Mouse (Mus musculus): ENCODE data around the gene Eppin. TPM values are rescaled to one million over a fixed set of nuclear protein-coding genes. Genes with fewer than 3 reads are reported as not detected.

Eppin gene
- total and polyA plus RNA-seq, 3 experiments: not detected

DNA sequence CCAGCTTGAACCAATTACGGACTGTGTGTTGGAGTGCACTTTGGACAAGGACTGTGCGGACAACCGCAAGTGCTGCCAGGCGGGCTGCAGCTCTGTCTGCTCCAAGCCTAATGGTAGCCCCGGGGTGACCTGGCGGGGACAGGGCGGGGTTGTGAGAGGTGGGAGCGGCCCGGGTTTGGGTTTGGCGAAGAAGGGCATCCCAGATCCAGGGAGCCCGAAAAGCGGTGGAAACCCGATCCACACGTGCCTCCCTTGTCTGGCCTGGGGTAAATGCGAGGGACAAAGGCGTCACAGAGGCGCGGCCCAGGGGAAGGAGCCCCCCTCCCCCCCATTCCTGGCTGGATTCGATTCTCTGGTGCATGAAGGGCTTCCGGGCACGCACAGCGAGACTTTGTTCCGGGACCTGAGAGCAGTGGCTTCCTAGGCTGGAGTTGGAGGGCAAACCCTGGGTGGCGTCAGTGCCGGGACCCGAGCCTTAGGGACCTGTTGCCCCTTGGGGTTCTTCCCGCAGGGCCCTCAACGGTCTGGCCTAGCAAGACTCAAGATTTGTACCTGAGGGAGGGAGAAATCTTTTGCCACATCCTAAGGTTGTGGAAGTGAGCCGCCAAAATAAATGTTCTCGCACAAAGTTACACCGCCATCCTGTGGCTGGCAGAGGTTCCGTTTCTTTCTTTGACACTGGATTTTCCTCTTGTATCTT lies 29.9 kb downstream of the Eppin start:
- no peak overlapping the region for H3K4me3 ChIP-seq (ENCODE audit: control insufficient read depth in 1 of 2, insufficient read depth in 1 of 2, low read depth in 2 of 2, low read length in 2 of 2)
- no peaks in the 10 kb centered on the region for H3K79me2 ChIP-seq (ENCODE audit: control insufficient read depth, insufficient read depth, low read length, poor library complexity)
- no peak overlapping the region for H3K27ac ChIP-seq (ENCODE audit: control insufficient read depth, low read depth, low read length)
- no peaks in the 10 kb centered on the region for H3K9me3 ChIP-seq (replicated peaks; ENCODE audit: insufficient read depth, low read length)
- no peaks in the 10 kb centered on the region for H3K4me1 ChIP-seq (ENCODE audit: control insufficient read depth in 1 of 2, insufficient read depth in 2 of 2, low read length in 2 of 2)
- no peaks in the 10 kb centered on the region for H3K36me3 ChIP-seq (ENCODE audit: control insufficient read depth in 1 of 2, insufficient read depth in 2 of 2, low read length in 2 of 2)
- H3K9ac ChIP-seq (ENCODE audit: control insufficient read depth, low read depth, low read length, poor library complexity, severe bottlenecking): no peak overlapping the region
- DNase-seq (ENCODE audit: low read depth, low spot score): no peak
- peak; percentile 49 for TF ChIP-seq RAD21 (IDR thresholded peaks at IDR 0.05; ENCODE audit: low read depth, low read length)
- peak in 2 of 3 experiments; percentile 27 to 44; a peak in 3 of 6 replicates for TF ChIP-seq CTCF (IDR thresholded peaks at IDR 0.05 in 2 of 3, conservative IDR thresholded peaks at IDR 0.05 in 1 of 3; ENCODE audit: control insufficient read depth in 1 of 3, insufficient read depth in 1 of 3, low read depth in 2 of 3, low read length in 3 of 3, poor library complexity in 1 of 3, severe bottlenecking in 1 of 3)
- no peak for TF ChIP-seq GABPA (IDR thresholded peaks at IDR 0.05; ENCODE audit: low read depth, low read length)
- no peak for TF ChIP-seq UBTF (IDR thresholded peaks at IDR 0.05; ENCODE audit: borderline replicate concordance, insufficient read depth, low read depth, low read length)
- no peak for TF ChIP-seq ZKSCAN1 (IDR thresholded peaks at IDR 0.05; ENCODE audit: low read depth, low read length)
- no peak for TF ChIP-seq POLR2AphosphoS5 (IDR thresholded peaks at IDR 0.05; ENCODE audit: borderline replicate concordance, low read depth, low read length)
- TF ChIP-seq SMC3 (IDR thresholded peaks at IDR 0.05; ENCODE audit: low read depth, low read length): peak; percentile 33
- no peak for TF ChIP-seq MYB (IDR thresholded peaks at IDR 0.05; ENCODE audit: low read depth, low read length)
- TF ChIP-seq USF2 (IDR thresholded peaks at IDR 0.05; ENCODE audit: borderline replicate concordance in 1 of 2, insufficient read depth in 1 of 2, low read depth in 1 of 2, low read length in 2 of 2): no peak
- no peak for TF ChIP-seq GATA1 (IDR thresholded peaks at IDR 0.05; ENCODE audit: low read depth, low read length)
- 0 out of 2 replicates have a peak, but pooled peaks have one; percentile 22 for TF ChIP-seq ZC3H11A (IDR thresholded peaks at IDR 0.05; ENCODE audit: low read depth, low read length)
- no peaks in the 10 kb centered on the region; a peak in 2 of 4 replicates for H3K27me3 ChIP-seq (ENCODE audit: control insufficient read depth in 1 of 2, insufficient read depth in 2 of 2, low read length in 2 of 2)

GRCm38 (mm10) chr2:164562391-164563188 lies 30.8 kb downstream of the Eppin start, which contains the start of gene Wfdc2:
Gene Wfdc2 (plus strand): TSS chr2:164562413.
- Histone ChIP-seq H3K9me3 (replicated peaks; ENCODE audit: insufficient read depth, low read length) (no peaks in the 10 kb centered on the region), H3K4me3 (ENCODE audit: control insufficient read depth in 1 of 2, insufficient read depth in 1 of 2, low read depth in 2 of 2, low read length in 2 of 2) (no peak within 1 kb of the TSS)

More at GRCm38 (mm10) chr2:164562391-164563188, 30.8 kb downstream of the Eppin start, which contains the start of gene Wfdc2:
- DNase-seq (ENCODE audit: low read depth, low spot score): no peak
- Histone ChIP-seq H3K79me2 (ENCODE audit: control insufficient read depth, insufficient read depth, low read length, poor library complexity) (no peaks in the 10 kb centered on the region), H3K27ac (ENCODE audit: control insufficient read depth, low read depth, low read length) (no peak within 1 kb of the TSS), H3K4me1 (ENCODE audit: control insufficient read depth in 1 of 2, insufficient read depth in 2 of 2, low read length in 2 of 2) (no peaks in the 10 kb centered on the region), H3K36me3 (ENCODE audit: control insufficient read depth in 1 of 2, insufficient read depth in 2 of 2, low read length in 2 of 2) (no peaks in the 10 kb centered on the region), H3K9ac (ENCODE audit: control insufficient read depth, low read depth, low read length, poor library complexity, severe bottlenecking) (no peak within 1 kb of the TSS), H3K27me3 (ENCODE audit: control insufficient read depth in 1 of 2, insufficient read depth in 2 of 2, low read length in 2 of 2) (no peaks in the 10 kb centered on the region; a peak in 2 of 4 replicates)
- no peak for TF ChIP-seq MAX (IDR thresholded peaks at IDR 0.05; ENCODE audit: low read length)
- TF ChIP-seq POLR2AphosphoS2 (IDR thresholded peaks at IDR 0.05; ENCODE audit: low read length): no peak
- TF ChIP-seq MYC (IDR thresholded peaks at IDR 0.05; ENCODE audit: low read depth, low read length): no peak
- TF ChIP-seq CHD1 (IDR thresholded peaks at IDR 0.05; ENCODE audit: low read depth, low read length): no peak
